Mouse (Mus musculus): Measurements from ENCODE around the gene Smpdl3b. TPM values are rescaled to one million over a fixed set of nuclear protein-coding genes. Genes with fewer than 3 reads are reported as not detected.

The Smpdl3b gene
- total RNA-seq, 1 experiment: 28.9 TPM

DNA sequence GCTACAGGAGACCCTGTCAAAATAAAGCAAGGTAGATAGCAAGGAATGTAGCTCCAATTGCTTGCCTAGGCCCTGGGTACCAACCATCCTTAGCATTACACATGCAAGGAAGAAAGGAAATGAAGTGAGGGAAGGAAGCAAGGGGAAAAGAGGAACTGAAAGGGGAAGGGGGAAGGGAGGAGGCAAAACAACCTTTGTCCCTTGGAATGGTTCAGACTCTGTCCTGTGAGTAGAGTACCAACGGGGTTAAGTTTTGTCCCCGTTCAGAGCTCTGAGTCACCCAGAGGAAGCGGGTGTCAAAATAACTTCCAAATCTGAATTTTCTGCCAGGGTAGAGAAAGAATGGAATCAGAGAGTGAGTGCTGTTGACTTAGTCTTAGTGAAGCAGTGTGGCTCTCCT is 3.2 kb upstream of the Smpdl3b start:
- H3K4me1 ChIP-seq (ENCODE audit: control insufficient read depth in 2 of 2, insufficient read depth in 2 of 2, low read length in 2 of 2, poor library complexity in 1 of 2): peaks cover 5 to 6% of the 10 kb centered on the region in 2 experiments; a peak in 3 of 4 replicates
- no peaks in the 10 kb centered on the region for H3K9me3 ChIP-seq (ENCODE audit: control insufficient read depth, insufficient read depth, low read depth, low read length)
- DNase-seq (ENCODE audit: low read depth, low spot score): no peak
- no peak for TF ChIP-seq HCFC1 (IDR thresholded peaks at IDR 0.05; ENCODE audit: borderline replicate concordance, insufficient read depth, low read length)
- no peak for TF ChIP-seq ZC3H11A (IDR thresholded peaks at IDR 0.05; ENCODE audit: borderline replicate concordance, low read depth, low read length)
- no peak for TF ChIP-seq CHD2 (IDR thresholded peaks at IDR 0.05; ENCODE audit: low read depth, low read length)
- no peak for TF ChIP-seq ZNF384 (IDR thresholded peaks at IDR 0.05; ENCODE audit: low read depth, low read length)
- no peak for TF ChIP-seq MAFK (IDR thresholded peaks at IDR 0.05; ENCODE audit: insufficient read depth, low read depth, low read length)
- no peak overlapping the region for H3K4me3 ChIP-seq (ENCODE audit: insufficient read depth in 1 of 2, low read depth in 1 of 2, low read length in 2 of 2, poor library complexity in 1 of 2, severe bottlenecking in 1 of 2)
- H3K36me3 ChIP-seq (ENCODE audit: control insufficient read depth, insufficient read depth, low read length, poor library complexity, severe bottlenecking): no peaks in the 10 kb centered on the region
- in situ Hi-C loops (cut with MboI; ENCODE audit: low sequenced_read_pairs in 2 of 2, unreplicated experiment in 2 of 2): no loop called here
- H3K27ac ChIP-seq (ENCODE audit: insufficient read depth, low read depth, low read length, poor library complexity, severe bottlenecking): no peak overlapping the region
- no peak overlapping the region for H3K9ac ChIP-seq (ENCODE audit: insufficient read depth, low read depth, low read length, poor library complexity, severe bottlenecking)

DNA sequence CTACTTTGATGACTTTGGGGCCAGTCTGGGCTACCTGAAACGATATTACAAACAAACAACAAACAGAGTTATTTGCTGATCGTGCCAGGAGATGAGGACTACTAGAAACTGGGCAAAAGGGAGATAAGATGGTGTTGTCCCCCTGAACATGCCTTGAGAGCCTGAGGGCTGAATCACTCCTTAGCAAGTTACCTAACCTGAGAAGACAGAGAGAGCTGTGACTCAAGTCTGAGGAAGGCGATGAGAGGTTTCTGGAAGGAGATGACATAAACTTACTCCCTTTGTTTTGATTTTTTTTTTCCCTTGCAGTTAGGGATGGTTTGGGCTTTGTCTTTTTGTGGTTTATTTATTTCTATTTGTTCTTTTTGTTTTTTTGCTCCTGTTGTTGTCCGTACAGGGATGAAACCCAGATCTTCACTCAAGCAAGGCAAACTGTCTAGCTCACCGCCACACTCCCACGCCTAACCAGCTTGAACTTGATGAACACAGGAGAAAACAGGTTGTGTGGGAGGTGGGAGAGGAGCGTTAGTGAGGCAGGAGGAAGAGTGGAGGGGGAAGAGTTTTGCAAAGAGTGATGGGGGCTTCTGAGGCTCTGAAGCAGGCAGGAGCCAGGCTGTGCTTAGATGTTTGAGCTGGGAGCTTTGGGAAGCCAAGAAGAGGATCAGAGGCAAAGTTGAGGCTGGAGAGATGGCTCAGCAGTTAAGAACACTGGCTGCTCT is 740 bp upstream of the Smpdl3b start:
- Histone ChIP-seq H3K9me3 (ENCODE audit: control insufficient read depth, insufficient read depth, low read depth, low read length) (no peaks in the 10 kb centered on the region), H3K36me3 (ENCODE audit: control insufficient read depth, insufficient read depth, low read length, poor library complexity, severe bottlenecking) (no peaks in the 10 kb centered on the region; the same call in 1 of the 2 replicates), H3K9ac (ENCODE audit: insufficient read depth, low read depth, low read length, poor library complexity, severe bottlenecking) (no peak overlapping the region), H3K4me3 (ENCODE audit: insufficient read depth in 1 of 2, low read depth in 1 of 2, low read length in 2 of 2, poor library complexity in 1 of 2, severe bottlenecking in 1 of 2) (no peak overlapping the region), H3K4me1 (ENCODE audit: control insufficient read depth in 2 of 2, insufficient read depth in 2 of 2, low read length in 2 of 2, poor library complexity in 1 of 2) (peaks cover 5 to 6% of the 10 kb centered on the region in 2 experiments; a peak in 3 of 4 replicates), H3K27ac (ENCODE audit: insufficient read depth, low read depth, low read length, poor library complexity, severe bottlenecking) (no peak overlapping the region)
- in situ Hi-C loops (cut with MboI; ENCODE audit: low sequenced_read_pairs in 2 of 2, unreplicated experiment in 2 of 2): no loop called here
- no peak for DNase-seq (ENCODE audit: low read depth, low spot score)
- no peak for TF ChIP-seq MAFK (IDR thresholded peaks at IDR 0.05; ENCODE audit: insufficient read depth, low read depth, low read length)
- no peak for TF ChIP-seq ZC3H11A (IDR thresholded peaks at IDR 0.05; ENCODE audit: borderline replicate concordance, low read depth, low read length)
- no peak for TF ChIP-seq ZNF384 (IDR thresholded peaks at IDR 0.05; ENCODE audit: low read depth, low read length)
- no peak for TF ChIP-seq CHD2 (IDR thresholded peaks at IDR 0.05; ENCODE audit: low read depth, low read length)
- TF ChIP-seq HCFC1 (IDR thresholded peaks at IDR 0.05; ENCODE audit: borderline replicate concordance, insufficient read depth, low read length): no peak

DNA sequence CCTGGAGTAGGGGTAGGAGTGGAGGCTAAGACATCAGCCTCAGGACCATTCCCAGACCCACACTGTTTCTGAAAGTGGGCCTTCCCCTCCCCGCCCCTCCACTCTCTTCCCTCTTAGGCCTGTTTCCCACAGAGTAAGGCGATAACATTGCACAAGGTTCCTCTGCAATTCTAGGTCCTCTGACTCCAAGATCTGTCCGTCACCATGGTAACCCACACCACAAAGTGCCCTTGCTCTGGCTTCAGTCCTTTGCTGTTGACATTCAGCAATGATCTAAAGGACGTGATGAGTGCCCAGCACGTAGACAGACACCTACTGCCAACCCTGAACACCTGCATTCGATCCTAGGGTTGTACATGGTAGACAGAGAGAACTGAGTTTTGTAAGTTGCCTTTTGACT is 4.1 kb downstream of the Smpdl3b start:
- in situ Hi-C loops (cut with MboI; ENCODE audit: low sequenced_read_pairs in 2 of 2, unreplicated experiment in 2 of 2): no loop called here
- H3K4me3 ChIP-seq (ENCODE audit: insufficient read depth in 1 of 2, low read depth in 1 of 2, low read length in 2 of 2, poor library complexity in 1 of 2, severe bottlenecking in 1 of 2): no peak overlapping the region
- no peak overlapping the region for H3K27ac ChIP-seq (ENCODE audit: insufficient read depth, low read depth, low read length, poor library complexity, severe bottlenecking)

DNA sequence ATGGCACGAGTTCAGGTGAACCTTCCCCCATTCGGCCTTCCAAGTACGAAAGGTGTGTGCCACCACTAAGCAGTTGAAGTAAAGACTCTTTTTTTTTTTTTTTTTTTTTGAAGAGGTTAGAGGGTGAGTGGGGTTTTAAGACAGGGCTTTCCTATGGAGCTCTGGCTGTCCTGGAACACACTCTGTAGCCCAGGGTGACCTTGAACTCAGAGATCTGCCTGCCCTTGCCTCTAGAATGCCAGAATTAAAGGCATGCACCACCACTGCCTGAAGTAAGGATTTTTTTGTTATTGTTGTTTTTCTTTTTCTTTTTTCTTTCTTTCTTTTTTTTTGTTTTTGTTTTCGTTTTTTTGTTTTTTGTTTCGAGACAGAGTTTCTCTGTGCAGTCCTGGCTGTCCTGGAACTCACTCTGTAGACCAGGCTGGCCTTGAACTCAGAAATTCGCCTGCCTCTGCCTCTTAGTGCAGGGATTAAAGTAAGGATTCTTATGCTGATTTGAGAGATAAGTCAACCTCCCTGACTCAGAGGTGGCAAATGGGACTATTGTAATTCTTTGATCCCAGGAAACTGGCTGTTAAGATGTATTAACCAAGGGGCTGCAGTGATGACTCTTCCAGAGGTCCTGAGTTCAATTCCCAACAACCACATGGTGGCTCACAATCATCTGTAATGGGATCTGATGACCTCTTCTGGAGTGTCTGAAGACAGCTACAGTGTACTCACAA is 7.6 kb downstream of the Smpdl3b start:
- H3K27ac ChIP-seq (ENCODE audit: insufficient read depth, low read depth, low read length, poor library complexity, severe bottlenecking): peak overlapping the region; percentile 73; the same call in 1 of the 2 replicates
- DNase-seq (ENCODE audit: low read depth, low spot score): no peak
- in situ Hi-C loops (cut with MboI; ENCODE audit: low sequenced_read_pairs in 2 of 2, unreplicated experiment in 2 of 2): no loop called here
- TF ChIP-seq MAFK (IDR thresholded peaks at IDR 0.05; ENCODE audit: insufficient read depth, low read depth, low read length): no peak
- TF ChIP-seq ZNF384 (IDR thresholded peaks at IDR 0.05; ENCODE audit: low read depth, low read length): peak; percentile 74
- H3K9me3 ChIP-seq (ENCODE audit: control insufficient read depth, insufficient read depth, low read depth, low read length): no peaks in the 10 kb centered on the region
- no peak overlapping the region for H3K9ac ChIP-seq (ENCODE audit: insufficient read depth, low read depth, low read length, poor library complexity, severe bottlenecking)
- peaks cover 0 to 20% of the 10 kb centered on the region in 2 experiments; a peak in 2 of 4 replicates for H3K4me1 ChIP-seq (ENCODE audit: control insufficient read depth in 2 of 2, insufficient read depth in 2 of 2, low read length in 2 of 2, poor library complexity in 1 of 2)
- no peak overlapping the region for H3K4me3 ChIP-seq (ENCODE audit: insufficient read depth in 1 of 2, low read depth in 1 of 2, low read length in 2 of 2, poor library complexity in 1 of 2, severe bottlenecking in 1 of 2)
- peaks cover 2% of the 10 kb centered on the region; the same call in 1 of the 2 replicates for H3K36me3 ChIP-seq (ENCODE audit: control insufficient read depth, insufficient read depth, low read length, poor library complexity, severe bottlenecking)

More for the DNA sequence above, 4.1 kb downstream of the Smpdl3b start:
- H3K4me1 ChIP-seq (ENCODE audit: control insufficient read depth in 2 of 2, insufficient read depth in 2 of 2, low read length in 2 of 2, poor library complexity in 1 of 2): peaks cover 5 to 11% of the 10 kb centered on the region in 2 experiments; a peak in 3 of 4 replicates
- TF ChIP-seq ZNF384 (IDR thresholded peaks at IDR 0.05; ENCODE audit: low read depth, low read length) (no peak), HCFC1 (IDR thresholded peaks at IDR 0.05; ENCODE audit: borderline replicate concordance, insufficient read depth, low read length) (no peak), ZC3H11A (IDR thresholded peaks at IDR 0.05; ENCODE audit: borderline replicate concordance, low read depth, low read length) (no peak), CHD2 (IDR thresholded peaks at IDR 0.05; ENCODE audit: low read depth, low read length) (no peak), MAFK (IDR thresholded peaks at IDR 0.05; ENCODE audit: insufficient read depth, low read depth, low read length) (no peak)
- no peak overlapping the region for H3K9ac ChIP-seq (ENCODE audit: insufficient read depth, low read depth, low read length, poor library complexity, severe bottlenecking)
- no peaks in the 10 kb centered on the region for H3K9me3 ChIP-seq (ENCODE audit: control insufficient read depth, insufficient read depth, low read depth, low read length)
- no peaks in the 10 kb centered on the region; the same call in 1 of the 2 replicates for H3K36me3 ChIP-seq (ENCODE audit: control insufficient read depth, insufficient read depth, low read length, poor library complexity, severe bottlenecking)
- no peak for DNase-seq (ENCODE audit: low read depth, low spot score)
